Mouse (Mus musculus): Measurements from ENCODE around the gene Eno3.

DNA sequence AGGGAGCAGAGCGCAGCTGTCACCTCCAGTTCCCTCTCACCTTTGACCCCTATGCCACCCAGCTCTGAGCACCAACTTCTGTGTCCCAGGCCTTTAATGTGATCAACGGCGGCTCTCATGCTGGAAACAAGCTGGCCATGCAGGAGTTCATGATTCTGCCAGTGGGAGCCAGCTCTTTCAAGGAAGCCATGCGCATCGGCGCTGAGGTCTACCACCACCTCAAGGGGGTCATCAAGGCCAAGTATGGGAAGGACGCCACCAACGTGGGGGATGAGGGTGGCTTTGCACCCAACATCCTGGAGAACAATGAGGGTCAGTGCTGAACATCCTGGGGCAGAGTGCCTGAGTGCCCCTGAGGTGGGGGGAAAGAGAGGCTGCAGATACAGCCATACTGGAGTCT, 3.6 kb downstream of the Eno3 start:
- TF ChIP-seq CTCF (IDR thresholded peaks at IDR 0.05; ENCODE audit: control insufficient read depth, insufficient read depth, insufficient replicate concordance, low read depth, low read length): no peak
- no peak for TF ChIP-seq POLR2A (IDR thresholded peaks at IDR 0.05; ENCODE audit: control insufficient read depth, low read depth, low read length)

All from testis, adult 2 months (tissue).